Mouse (Mus musculus): ENCODE results near the gene Ifi206. TPM values are rescaled to one million over a fixed set of nuclear protein-coding genes. Genes with fewer than 3 reads are reported as not detected.
"Not testable (repeated sequence)": the region's sequence is repeated elsewhere in the genome, so short reads cannot be mapped to it uniquely, and the experiment has no call there.

Gene Ifi206
- total RNA-seq (2021): not detected
- long read RNA-seq: 0 reads

DNA sequence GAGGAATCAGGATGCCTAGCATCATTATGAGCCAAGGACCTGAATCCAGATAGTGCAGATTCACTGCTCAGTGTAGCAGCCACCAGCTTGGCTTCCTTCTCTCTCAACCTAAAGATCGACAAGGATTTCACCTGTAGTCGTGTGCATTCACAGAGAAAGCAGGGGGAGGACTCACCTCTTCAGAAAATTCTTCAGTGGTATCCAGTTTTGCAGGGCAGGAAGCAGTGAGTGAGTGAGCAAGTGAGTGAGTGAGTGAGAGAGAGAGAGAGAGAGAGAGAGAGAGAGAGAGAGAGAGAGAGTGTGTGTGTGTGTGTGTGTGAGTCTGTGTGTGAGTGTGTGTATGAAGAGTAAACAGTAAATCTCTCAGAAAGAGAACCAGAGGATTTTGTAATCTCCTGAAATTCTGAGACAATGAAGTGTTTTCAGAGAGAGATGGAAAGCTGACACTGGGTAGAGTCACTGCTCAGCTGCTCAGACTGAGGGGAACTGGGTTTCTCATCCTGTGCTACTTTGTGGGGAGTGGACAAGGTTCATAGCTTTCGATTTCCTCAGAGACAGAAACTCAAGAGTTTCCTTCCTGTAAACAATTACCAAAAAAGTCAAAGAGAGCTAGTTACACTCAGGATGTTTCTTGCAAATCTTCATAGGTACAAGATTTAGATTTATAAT is at the start of gene Ifi206:
Gene Ifi206 (minus strand): TSS at position 230 of the 669 bp plus-strand sequence.
- not testable (repeated sequence) for DNase-seq (ENCODE audit: low spot score in 2 of 2)

GRCm38 (mm10) chr1:173535791-173536190 is 45.0 kb upstream of the Ifi206 start, which contains the start of gene Ifi214:
TSS of gene Ifi214 (minus strand) at chr1:173535957.
- DNase-seq (ENCODE audit: low spot score in 2 of 2): not testable (repeated sequence)

GRCm38 (mm10) chr1:173521452-173521851 is 30.6 kb upstream of the Ifi206 start:
- DNase-seq (ENCODE audit: low spot score in 2 of 2): no peak

DNA sequence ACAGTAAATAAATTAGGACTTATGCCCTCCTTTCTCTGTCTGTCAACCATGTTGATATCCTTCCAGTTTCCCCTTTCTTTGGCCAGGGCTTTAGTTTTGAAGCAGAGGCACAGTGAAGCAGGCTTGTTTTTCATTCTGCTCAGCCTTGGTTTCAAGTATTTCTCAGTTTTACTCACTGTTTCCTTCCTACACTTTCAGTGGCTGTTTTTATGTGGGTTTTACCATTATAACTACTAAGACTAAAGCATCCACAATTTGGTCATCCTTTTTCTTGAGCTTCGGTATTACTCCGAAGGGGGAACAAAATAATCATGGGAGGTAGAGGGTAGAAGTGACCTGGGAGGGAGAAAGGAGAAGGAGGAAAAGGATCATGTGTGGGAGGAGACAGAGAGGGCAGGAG is 19.8 kb upstream of the Ifi206 start:
- not testable (repeated sequence) for DNase-seq (ENCODE audit: low spot score in 2 of 2)

- DNase-seq (ENCODE audit: low spot score in 2 of 2): not testable (repeated sequence)
Measured at GRCm38 (mm10) chr1:173491483-173491882, 642 bp upstream of the Ifi206 start.

DNA sequence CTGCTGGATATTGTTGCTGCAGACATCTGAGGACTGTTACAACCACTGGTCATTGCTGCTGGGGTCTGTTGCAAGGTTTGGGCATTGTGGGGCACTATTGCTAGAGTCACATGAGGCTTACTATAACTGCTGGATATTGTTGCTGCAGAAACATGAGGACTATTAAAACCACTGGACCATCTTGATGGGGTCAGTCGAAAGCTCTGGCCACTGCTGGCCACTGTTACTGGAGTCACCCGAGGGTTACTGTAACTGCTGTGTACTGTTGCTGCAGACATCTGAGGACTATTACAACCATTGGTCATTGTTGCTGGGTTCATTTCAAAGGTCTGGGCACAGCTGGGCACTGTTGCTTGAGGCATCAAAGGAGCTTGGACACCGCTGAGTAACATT is 9.7 kb downstream of the Ifi206 start:
- DNase-seq (ENCODE audit: low spot score in 2 of 2): not testable (repeated sequence)

DNA sequence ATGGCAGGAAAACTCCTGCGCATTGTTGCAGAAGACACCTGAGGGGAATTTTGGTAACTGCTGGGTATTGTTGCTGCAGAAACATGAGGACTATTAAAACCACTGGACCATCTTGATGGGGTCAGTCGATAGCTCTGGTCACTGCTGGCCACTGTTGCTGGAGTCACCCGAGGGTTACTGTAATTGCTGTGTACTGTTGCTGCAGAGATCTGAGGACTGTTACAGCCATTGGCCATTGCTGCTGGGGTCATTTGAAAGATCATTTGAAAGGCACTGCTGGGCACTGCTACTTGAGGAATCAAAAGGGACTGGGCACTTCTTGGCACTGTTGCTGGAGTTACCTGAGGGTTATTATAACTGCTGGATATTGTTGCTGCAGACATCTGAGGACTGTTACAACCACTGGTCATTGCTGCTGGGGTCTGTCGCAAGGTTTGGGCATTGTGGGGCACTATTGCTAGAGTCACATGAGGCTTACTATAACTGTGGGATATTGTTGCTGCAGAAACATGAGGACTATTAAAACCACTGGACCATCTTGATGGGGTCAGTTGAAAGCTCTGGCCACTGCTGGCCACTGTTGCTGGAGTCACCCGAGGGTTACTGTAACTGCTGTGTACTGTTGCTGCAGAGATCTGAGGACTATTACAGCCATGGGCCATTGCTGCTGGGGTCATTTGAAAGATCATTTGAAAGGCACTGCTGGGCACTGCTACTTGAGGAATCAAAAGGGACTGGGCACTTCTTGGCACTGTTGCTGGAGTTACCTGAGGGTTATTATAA is 10.3 kb downstream of the Ifi206 start:
- DNase-seq (ENCODE audit: low spot score in 2 of 2): not testable (repeated sequence)

- no peak for DNase-seq (ENCODE audit: low spot score in 2 of 2)
Measured at GRCm38 (mm10) chr1:173456761-173457160, 34.1 kb downstream of the Ifi206 start.

- DNase-seq (ENCODE audit: low spot score in 2 of 2): peak; percentile 23 to 45
Measured at GRCm38 (mm10) chr1:173456139-173456754, 34.6 kb downstream of the Ifi206 start.

GRCm38 (mm10) chr1:173451665-173452064 is 39.2 kb downstream of the Ifi206 start:
- no peak for DNase-seq (ENCODE audit: low spot score in 2 of 2)

DNA sequence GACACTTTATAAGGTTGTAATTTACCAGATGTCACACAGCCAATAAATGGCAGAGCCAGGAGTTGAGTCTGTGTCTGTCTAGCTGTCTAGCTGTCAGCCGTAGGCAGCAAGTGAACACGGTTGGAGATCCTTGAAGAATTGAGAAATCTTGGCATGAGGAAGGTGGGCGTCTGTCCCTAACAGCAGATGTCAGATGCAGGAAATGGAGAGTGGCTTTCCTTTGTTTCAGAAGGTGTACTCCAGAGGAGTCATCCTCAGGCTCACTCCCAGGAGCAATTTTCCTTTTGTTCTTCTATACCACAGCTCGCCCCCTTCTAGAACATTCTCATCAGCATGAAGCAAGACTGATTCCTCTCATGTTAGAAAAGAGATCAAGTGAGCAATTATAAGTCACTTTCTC is 40.2 kb downstream of the Ifi206 start:
- DNase-seq (ENCODE audit: low spot score in 2 of 2): no peak

DNA sequence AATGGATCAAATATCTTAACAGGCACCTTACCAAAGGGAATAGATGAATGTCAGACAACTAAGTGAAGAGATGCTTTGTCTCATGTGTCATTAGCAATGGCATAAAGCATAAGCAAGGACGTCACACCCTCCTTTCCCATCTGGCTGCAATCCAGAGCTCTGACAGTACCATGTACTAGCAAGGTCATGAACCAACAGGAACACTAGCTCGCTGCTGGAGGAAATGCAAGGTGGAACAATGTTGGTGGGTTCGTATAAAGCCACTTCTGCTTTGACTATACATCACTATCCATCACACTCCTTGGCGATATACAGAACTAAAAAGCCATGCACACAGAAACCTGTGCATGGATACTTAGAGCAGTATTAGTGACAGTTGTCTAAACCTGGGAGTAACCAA is 43.8 kb downstream of the Ifi206 start:
- no peak for DNase-seq (ENCODE audit: low spot score in 2 of 2)

GRCm38 (mm10) chr1:173443061-173443460 is 47.8 kb downstream of the Ifi206 start:
- no peak for DNase-seq (ENCODE audit: low spot score in 2 of 2)

GRCm38 (mm10) chr1:173441210-173441609 is 49.6 kb downstream of the Ifi206 start:
- DNase-seq (ENCODE audit: low spot score in 2 of 2): no peak

DNA sequence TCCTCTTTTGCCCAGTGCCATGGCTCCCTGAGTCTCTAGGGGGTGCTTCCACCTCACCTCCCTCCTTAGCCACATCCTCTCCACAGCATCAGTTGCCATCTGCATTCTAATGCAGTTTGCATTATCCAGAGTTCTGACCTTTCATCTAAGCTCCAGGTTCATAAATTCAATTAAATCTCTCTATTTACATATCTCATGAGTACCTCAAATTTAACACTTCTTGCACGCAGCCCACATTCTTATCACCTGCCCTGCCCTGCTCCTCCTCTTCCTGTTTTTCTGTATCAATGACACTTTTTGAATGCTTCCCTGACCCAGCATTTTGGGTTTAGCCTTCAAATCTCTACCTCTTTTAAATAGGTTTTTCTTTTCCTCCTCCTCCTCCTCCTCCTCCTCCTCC is 50.2 kb downstream of the Ifi206 start:
- DNase-seq (ENCODE audit: low spot score in 2 of 2): no peak

DNA sequence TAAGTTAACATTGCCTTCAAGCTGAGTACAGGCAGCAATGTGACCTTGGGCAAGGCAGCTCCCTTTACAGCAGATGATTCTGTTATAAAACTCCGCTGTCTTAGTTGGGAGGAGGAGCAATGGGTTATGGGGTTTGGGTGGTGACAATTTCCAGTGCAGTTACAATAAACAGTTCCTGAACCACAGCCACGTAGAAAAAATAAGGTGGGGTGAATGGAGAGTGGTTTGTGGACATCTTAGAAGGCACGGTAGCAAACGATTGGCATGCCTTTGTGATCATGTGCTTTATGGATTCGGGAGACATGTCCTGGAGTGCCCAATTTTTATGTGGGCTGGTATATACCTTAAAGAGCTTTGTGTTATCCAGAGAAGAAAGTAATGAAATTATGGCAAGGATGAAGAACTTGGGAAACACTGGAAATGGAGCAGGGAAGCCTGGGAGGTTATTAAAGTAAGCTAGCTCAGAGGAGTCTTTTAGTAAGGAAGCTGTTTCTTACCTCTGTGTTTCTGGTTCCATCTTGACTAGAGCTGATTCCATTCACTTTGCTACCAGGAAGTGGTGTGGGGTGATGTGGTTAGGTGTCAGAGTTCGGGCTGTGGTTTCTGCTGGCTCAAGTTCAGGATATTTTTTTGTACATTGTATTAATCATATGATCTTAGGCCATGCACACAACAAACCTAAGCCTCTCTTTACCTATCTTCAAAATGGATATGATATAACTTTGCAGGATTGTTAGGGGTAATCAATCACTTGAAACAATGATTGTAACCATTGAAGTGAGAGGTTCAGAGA is 53.5 kb downstream of the Ifi206 start:
- no peak for DNase-seq (ENCODE audit: low spot score in 2 of 2)

- no peak for DNase-seq (ENCODE audit: low spot score in 2 of 2)
Measured at GRCm38 (mm10) chr1:173432411-173432810, 58.4 kb downstream of the Ifi206 start.

GRCm38 (mm10) chr1:173429995-173430699 is 60.7 kb downstream of the Ifi206 start:
- DNase-seq (ENCODE audit: low spot score in 2 of 2): no peak

DNA sequence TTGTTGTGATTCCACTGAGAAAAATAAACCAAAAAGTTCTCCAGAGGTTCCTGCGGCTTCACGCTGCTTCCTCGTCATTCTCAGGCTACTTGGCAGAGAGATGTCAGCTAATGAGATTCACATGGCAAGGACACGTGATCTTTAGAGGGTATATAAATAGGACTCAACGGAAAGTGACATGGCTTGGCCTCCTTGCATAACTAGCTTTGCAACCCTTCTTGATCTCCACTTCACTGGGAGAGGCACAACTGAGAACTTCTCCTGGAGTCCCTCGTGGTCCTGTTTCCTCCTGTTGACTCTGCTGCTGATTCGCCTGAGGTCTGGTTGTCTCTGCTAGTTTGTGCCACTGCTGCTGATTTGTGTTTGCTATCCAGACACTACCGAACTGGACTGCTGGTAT is 63.5 kb downstream of the Ifi206 start:
- no peak for DNase-seq (ENCODE audit: low spot score in 2 of 2)

DNA sequence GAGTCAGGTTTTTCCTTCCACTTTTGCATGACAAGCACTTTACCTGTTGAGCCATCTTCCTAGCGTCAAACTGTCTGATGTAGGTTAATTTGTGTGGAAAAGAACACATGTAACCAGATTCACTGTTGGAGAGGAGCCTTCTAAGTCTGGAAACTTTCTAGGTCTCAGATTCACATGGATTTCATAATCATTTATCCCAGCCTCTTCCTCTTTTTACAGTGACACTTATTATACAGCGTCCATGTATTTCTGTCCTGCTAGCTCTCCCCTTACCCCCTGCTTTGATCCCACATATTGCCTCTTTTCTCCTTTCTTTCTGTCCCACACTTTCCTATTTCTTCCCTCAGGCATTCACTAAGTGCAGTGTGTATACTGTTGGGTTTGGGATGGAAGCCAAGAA is 64.5 kb downstream of the Ifi206 start:
- no peak for DNase-seq (ENCODE audit: low spot score in 2 of 2)

DNA sequence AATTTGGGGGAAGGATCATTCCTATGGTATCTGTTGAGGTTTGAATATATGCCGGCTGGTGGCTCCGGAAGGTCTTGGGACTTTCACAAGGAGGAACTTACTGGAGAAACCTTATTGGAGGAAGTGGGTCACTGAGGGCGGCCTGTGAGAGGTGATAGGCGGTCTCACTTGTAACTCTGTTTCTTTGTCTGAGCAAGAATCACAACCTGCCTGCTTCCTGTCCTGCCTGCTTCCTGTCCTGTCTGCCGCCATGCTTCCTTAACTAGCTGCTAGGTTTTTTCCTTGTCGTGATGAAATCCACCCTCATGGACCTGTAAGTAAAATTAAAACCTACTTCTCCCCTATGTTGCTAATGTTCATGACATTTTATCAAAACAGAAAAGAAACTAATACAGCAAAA is 70.5 kb downstream of the Ifi206 start:
- DNase-seq (ENCODE audit: low spot score in 2 of 2): no peak
